Mouse (Mus musculus) stomach, embryonic 15.5 days (tissue): ENCODE measurements around the gene Vti1a. TPM values are rescaled to one million over a fixed set of nuclear protein-coding genes. Genes with fewer than 3 reads are reported as not detected.

ENCODE experiments used
- ATAC-seq: fragments of 200-750 bp; cut with Nextera tagmentation; 2 replicates; pipeline ENCODE4 v1.8.0; 2017; ENCODE audit warnings: low read depth, moderate number of reproducible peaks, moderate TSS enrichment; ENCODE audit not compliant: insufficient read depth, low FRiP score
- H3K27ac ChIP-seq: fragments of 300-500 bp; sonication (generic); 2 replicates; pipeline ENCODE4 v1.5.1; 2015; ENCODE audit warnings: mild to moderate bottlenecking, inconsistent platforms
- H3K27me3 ChIP-seq: fragments of 300-500 bp; sonication (generic); replicated peaks from 2 replicates; pipeline ENCODE4 v1.6.1; 2015; ENCODE audit warnings: inconsistent platforms
- H3K36me3 ChIP-seq: fragments of 300-500 bp; sonication (generic); 2 replicates; pipeline ENCODE4 v1.6.1; 2015; ENCODE audit warnings: inconsistent platforms
- H3K4me1 ChIP-seq: fragments of 300-500 bp; sonication (generic); 2 replicates; pipeline ENCODE4 v1.6.1; 2015; ENCODE audit warnings: inconsistent platforms
- H3K4me2 ChIP-seq: fragments of 300-500 bp; sonication (generic); 2 replicates; pipeline ENCODE4 v1.6.1; 2015; ENCODE audit warnings: mild to moderate bottlenecking, inconsistent platforms
- H3K4me3 ChIP-seq: fragments of 300-500 bp; sonication (generic); replicated peaks from 2 replicates; pipeline ENCODE4 v1.5.1; 2015; ENCODE audit warnings: inconsistent platforms
- H3K9ac ChIP-seq: fragments of 300-500 bp; sonication (generic); 2 replicates; pipeline ENCODE4 v1.6.1; 2015; ENCODE audit warnings: inconsistent platforms
- H3K9me3 ChIP-seq: fragments of 300-500 bp; sonication (generic); 2 replicates; pipeline ENCODE4 v1.6.1; 2016; ENCODE audit warnings: inconsistent platforms
- WGBS: fragments of 180-500 bp; shearing (Covaris S2); methylation state at CpG from one replicate; pipeline ENCODE4 v1.1.7; 2015; 5-methylcytosine and 5-hydroxymethylcytosine counted together
- polyA plus RNA-seq: library from polyadenylated mRNA; unstranded; fragments of >200 nt; fragmentation: Nextera tagmentation; extraction: Ambion mirVana; gene quantifications from 2 replicates; pipeline ENCODE4 v1.2.1, GENCODE M21; 2015

Vti1a gene
- polyA plus RNA-seq, 1 experiment from 2014 or later: 23.5 TPM

GRCm38 (mm10) chr19:55597296-55597695 is 281.2 kb downstream of the Vti1a start:
- Histone ChIP-seq H3K36me3 (no peaks in the 10 kb centered on the region), H3K9ac (no peak overlapping the region), H3K4me3 (no peak overlapping the region), H3K9me3 (no peaks in the 10 kb centered on the region), H3K27me3 (no peaks in the 10 kb centered on the region), H3K4me1 (peaks cover 37% of the 10 kb centered on the region), H3K4me2 (no peak overlapping the region), H3K27ac (no peak overlapping the region)
- ATAC-seq: no peak
- WGBS: 70% methylated on average over 2 of the region's 2 CpGs

GRCm38 (mm10) chr19:55597951-55598350 is 281.9 kb downstream of the Vti1a start:
- Histone ChIP-seq H3K27ac (peak overlapping the region; percentile 45; the same call in 1 of the 2 replicates), H3K4me3 (no peak overlapping the region), H3K4me2 (no peak overlapping the region), H3K9ac (no peak overlapping the region), H3K27me3 (no peaks in the 10 kb centered on the region), H3K4me1 (peaks cover 32% of the 10 kb centered on the region), H3K9me3 (no peaks in the 10 kb centered on the region), H3K36me3 (no peaks in the 10 kb centered on the region)
- ATAC-seq: no peak
- WGBS: 51% methylated on average over 12 of the region's 12 CpGs

GRCm38 (mm10) chr19:55599124-55599523 is 283.0 kb downstream of the Vti1a start:
- Histone ChIP-seq H3K36me3 (no peaks in the 10 kb centered on the region), H3K4me3 (no peak overlapping the region), H3K9me3 (no peaks in the 10 kb centered on the region), H3K27me3 (no peaks in the 10 kb centered on the region), H3K4me2 (no peak overlapping the region), H3K27ac (peak overlapping the region; percentile 45; the same call in 1 of the 2 replicates), H3K9ac (no peak overlapping the region), H3K4me1 (peaks cover 22% of the 10 kb centered on the region)
- 26% methylated on average over 6 of the region's 6 CpGs for WGBS
- no peak for ATAC-seq

- no peaks in the 10 kb centered on the region for H3K4me1 ChIP-seq
- no peak overlapping the region for H3K4me2 ChIP-seq
- 59% methylated on average over 10 of the region's 10 CpGs for WGBS
- no peak overlapping the region for H3K27ac ChIP-seq
- no peak overlapping the region for H3K4me3 ChIP-seq
- no peak for ATAC-seq
- no peak overlapping the region for H3K9ac ChIP-seq
- no peaks in the 10 kb centered on the region for H3K36me3 ChIP-seq
- H3K9me3 ChIP-seq: no peaks in the 10 kb centered on the region
- no peaks in the 10 kb centered on the region for H3K27me3 ChIP-seq
Measured at GRCm38 (mm10) chr19:55607725-55608124, 291.6 kb downstream of the Vti1a start.

- no peaks in the 10 kb centered on the region for H3K27me3 ChIP-seq
- no peak overlapping the region for H3K4me3 ChIP-seq
- 77% methylated on average over 14 of the region's 14 CpGs for WGBS
- no peak overlapping the region for H3K9ac ChIP-seq
- H3K9me3 ChIP-seq: no peaks in the 10 kb centered on the region
- no peak overlapping the region for H3K4me2 ChIP-seq
- no peaks in the 10 kb centered on the region for H3K4me1 ChIP-seq
- H3K27ac ChIP-seq: no peak overlapping the region
- no peak for ATAC-seq
- H3K36me3 ChIP-seq: no peaks in the 10 kb centered on the region
Measured at GRCm38 (mm10) chr19:55608858-55609375, 292.8 kb downstream of the Vti1a start.

- Histone ChIP-seq H3K27ac (no peak overlapping the region), H3K36me3 (no peaks in the 10 kb centered on the region), H3K27me3 (no peaks in the 10 kb centered on the region), H3K4me3 (no peak overlapping the region), H3K4me2 (no peak overlapping the region), H3K4me1 (no peaks in the 10 kb centered on the region), H3K9ac (no peak overlapping the region), H3K9me3 (no peaks in the 10 kb centered on the region)
- WGBS: 74% methylated on average over 3 of the region's 3 CpGs
- ATAC-seq: no peak
Measured at GRCm38 (mm10) chr19:55609806-55610205, 293.7 kb downstream of the Vti1a start.

- Histone ChIP-seq H3K4me3 (no peak overlapping the region), H3K36me3 (no peaks in the 10 kb centered on the region), H3K9ac (no peak overlapping the region), H3K4me2 (no peak overlapping the region), H3K27me3 (no peaks in the 10 kb centered on the region), H3K27ac (no peak overlapping the region), H3K9me3 (no peaks in the 10 kb centered on the region), H3K4me1 (peaks cover 7% of the 10 kb centered on the region)
- 69% methylated on average over 5 of the region's 5 CpGs for WGBS
- ATAC-seq: no peak
Measured at GRCm38 (mm10) chr19:55615743-55616142, 299.6 kb downstream of the Vti1a start.

- Histone ChIP-seq H3K36me3 (no peaks in the 10 kb centered on the region), H3K4me2 (no peak overlapping the region), H3K4me1 (peaks cover 13% of the 10 kb centered on the region), H3K27me3 (no peaks in the 10 kb centered on the region), H3K4me3 (no peak overlapping the region), H3K9me3 (no peaks in the 10 kb centered on the region), H3K9ac (no peak overlapping the region), H3K27ac (no peak overlapping the region)
- no peak for ATAC-seq
- WGBS: 66% methylated on average over 7 of the region's 7 CpGs
Measured at GRCm38 (mm10) chr19:55616276-55616675, 300.2 kb downstream of the Vti1a start.

- Histone ChIP-seq H3K9ac (no peak overlapping the region), H3K9me3 (no peaks in the 10 kb centered on the region), H3K27ac (no peak overlapping the region), H3K27me3 (no peaks in the 10 kb centered on the region), H3K4me3 (no peak overlapping the region), H3K36me3 (no peaks in the 10 kb centered on the region), H3K4me2 (no peak overlapping the region), H3K4me1 (peaks cover 18% of the 10 kb centered on the region)
- 62% methylated on average over 8 of the region's 8 CpGs for WGBS
- ATAC-seq: no peak
Measured at GRCm38 (mm10) chr19:55616937-55617336, 300.8 kb downstream of the Vti1a start.

GRCm38 (mm10) chr19:55618546-55618945 is 302.5 kb downstream of the Vti1a start:
- ATAC-seq: no peak
- no peak overlapping the region for H3K4me2 ChIP-seq
- no peaks in the 10 kb centered on the region for H3K27me3 ChIP-seq
- H3K27ac ChIP-seq: no peak overlapping the region
- H3K36me3 ChIP-seq: no peaks in the 10 kb centered on the region
- H3K4me3 ChIP-seq: no peak overlapping the region
- 90% methylated on average over 7 of the region's 7 CpGs for whole genome bisulfite sequencing
- H3K9me3 ChIP-seq: no peaks in the 10 kb centered on the region
- no peak overlapping the region for H3K9ac ChIP-seq
- peaks cover 18% of the 10 kb centered on the region for H3K4me1 ChIP-seq

- H3K4me2 ChIP-seq: no peak overlapping the region
- no peaks in the 10 kb centered on the region for H3K9me3 ChIP-seq
- ATAC-seq: peak; percentile 55; the same call in 1 of the 2 replicates
- H3K27me3 ChIP-seq: no peaks in the 10 kb centered on the region
- peak overlapping the region; percentile 16; the same call in 1 of the 2 replicates for H3K27ac ChIP-seq
- peaks cover 18% of the 10 kb centered on the region for H3K4me1 ChIP-seq
- 22% methylated on average over 14 of the region's 14 CpGs for WGBS
- no peak overlapping the region for H3K4me3 ChIP-seq
- no peak overlapping the region for H3K9ac ChIP-seq
- H3K36me3 ChIP-seq: no peaks in the 10 kb centered on the region
Measured at GRCm38 (mm10) chr19:55620411-55621008, 304.4 kb downstream of the Vti1a start.

GRCm38 (mm10) chr19:55621011-55621625 is 305.0 kb downstream of the Vti1a start:
- no peak overlapping the region for H3K4me3 ChIP-seq
- H3K4me2 ChIP-seq: no peak overlapping the region
- no peak overlapping the region for H3K9ac ChIP-seq
- ATAC-seq: no peak
- H3K4me1 ChIP-seq: peaks cover 18% of the 10 kb centered on the region
- H3K36me3 ChIP-seq: no peaks in the 10 kb centered on the region
- no peaks in the 10 kb centered on the region for H3K9me3 ChIP-seq
- H3K27ac ChIP-seq: peak overlapping the region; percentile 16; the same call in 1 of the 2 replicates
- no peaks in the 10 kb centered on the region for H3K27me3 ChIP-seq
- 67% methylated on average over 12 of the region's 12 CpGs for WGBS
